Mouse (Mus musculus) granulocyte monocyte progenitor cell, adult 5-6 weeks (primary cell): ENCODE measurements around the gene Tep1. TPM values are rescaled to one million over a fixed set of nuclear protein-coding genes. Genes with fewer than 3 reads are reported as not detected.

Experiments used
- ATAC-seq: replicated peaks from 2 replicates; pipeline ENCODE4 v1.8.0; 2016; ENCODE audit warnings: mild to moderate bottlenecking, moderate TSS enrichment, inconsistent platforms; ENCODE audit not compliant: poor library complexity, severe bottlenecking
- total RNA-seq, 2 experiments: library from RNA; stranded (forward) in 1 of 2; stranded (reverse) in 1 of 2; fragments of 200-712, 200-1000 nt in 1 of 2; fragments of >200 nt in 1 of 2; fragmentation: Nextera tagmentation in 1 of 2; gene quantifications; 2 replicates each; pipeline ENCODE4 v1.2.3; 2014 to 2017

Tep1 gene
- 41.8 and 54.2 TPM in 2 replicates for total RNA-seq (2014; fragmentation: Nextera tagmentation)
- total RNA-seq (2017), result 17.4 and 21.1 TPM in 2 replicates

GRCm38 (mm10) chr14:50869889-50870804, at the start of gene Tep1:
Gene Tep1 (minus strand): TSS chr14:50870560.
- ATAC-seq, result peak; percentile 94

GRCm38 (mm10) chr14:50911356-50911755, 41.0 kb upstream of the Tep1 start:
- no peak for ATAC-seq

DNA sequence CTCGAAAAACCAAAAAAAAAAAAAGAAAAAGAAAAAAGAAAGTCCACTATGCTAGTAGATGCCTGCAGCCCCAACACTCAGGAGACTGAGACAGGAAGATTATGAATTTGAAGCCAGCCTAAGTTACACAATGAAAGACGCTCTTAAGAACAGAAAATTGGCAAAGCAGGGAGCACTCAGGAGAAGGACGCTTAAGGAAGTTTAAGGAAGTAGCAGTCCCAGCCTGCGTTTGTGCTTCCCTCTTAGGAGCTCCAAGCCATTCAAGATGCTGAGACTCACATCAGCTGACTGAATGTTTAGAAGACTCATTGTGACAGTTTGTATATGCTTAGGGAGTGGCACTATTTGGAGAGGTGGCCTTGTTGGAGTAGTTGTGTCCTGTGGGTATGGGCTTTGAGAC, 37.8 kb upstream of the Tep1 start:
- peak; percentile 28 for ATAC-seq

- ATAC-seq, result peak; percentile 72
Measured at GRCm38 (mm10) chr14:50905327-50905726, 35.0 kb upstream of the Tep1 start.

DNA sequence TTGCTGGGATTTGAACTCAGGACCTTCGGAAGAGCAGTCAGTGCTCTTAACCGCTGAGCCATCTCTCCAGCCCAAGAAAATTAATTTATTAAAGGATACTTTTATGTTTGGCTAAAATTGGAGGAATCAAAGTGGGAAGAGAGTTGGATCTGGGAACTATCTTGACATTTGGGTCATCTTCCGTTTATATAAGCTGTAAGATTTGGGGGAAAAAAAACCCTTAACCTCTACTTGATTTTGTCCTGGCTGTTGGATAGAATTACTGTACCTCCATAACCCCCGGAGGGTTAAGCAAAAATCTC, 34.4 kb upstream of the Tep1 start:
- no peak for ATAC-seq

GRCm38 (mm10) chr14:50903973-50904827, 33.8 kb upstream of the Tep1 start:
- peak; percentile 94 for ATAC-seq

DNA sequence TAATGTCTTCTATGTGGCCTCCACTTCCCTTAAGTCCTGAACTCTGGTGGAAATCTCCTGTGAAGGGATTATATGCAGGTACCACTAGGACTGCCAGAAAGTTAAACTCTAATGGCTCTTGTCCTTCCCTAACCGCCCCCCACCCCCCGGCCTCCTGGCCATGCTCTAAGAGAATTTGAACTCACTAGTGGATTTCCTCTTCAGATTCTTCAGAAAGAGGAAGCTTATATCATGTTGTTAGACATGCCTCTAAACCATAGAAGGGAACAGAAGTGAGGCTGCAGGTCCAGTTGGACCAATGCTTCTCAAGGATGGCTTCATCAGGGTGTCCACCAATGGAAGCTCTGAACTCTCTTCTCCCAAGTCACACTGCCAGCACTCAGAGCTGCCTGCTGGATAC, 27.6 kb upstream of the Tep1 start:
- ATAC-seq, result peak; percentile 54

- peak; percentile 32; the same call in 1 of the 2 replicates for ATAC-seq
Measured at GRCm38 (mm10) chr14:50897374-50897765, 27.0 kb upstream of the Tep1 start, which contains the start of gene Klhl33. Gene Klhl33 (minus strand): TSS chr14:50897507.

DNA sequence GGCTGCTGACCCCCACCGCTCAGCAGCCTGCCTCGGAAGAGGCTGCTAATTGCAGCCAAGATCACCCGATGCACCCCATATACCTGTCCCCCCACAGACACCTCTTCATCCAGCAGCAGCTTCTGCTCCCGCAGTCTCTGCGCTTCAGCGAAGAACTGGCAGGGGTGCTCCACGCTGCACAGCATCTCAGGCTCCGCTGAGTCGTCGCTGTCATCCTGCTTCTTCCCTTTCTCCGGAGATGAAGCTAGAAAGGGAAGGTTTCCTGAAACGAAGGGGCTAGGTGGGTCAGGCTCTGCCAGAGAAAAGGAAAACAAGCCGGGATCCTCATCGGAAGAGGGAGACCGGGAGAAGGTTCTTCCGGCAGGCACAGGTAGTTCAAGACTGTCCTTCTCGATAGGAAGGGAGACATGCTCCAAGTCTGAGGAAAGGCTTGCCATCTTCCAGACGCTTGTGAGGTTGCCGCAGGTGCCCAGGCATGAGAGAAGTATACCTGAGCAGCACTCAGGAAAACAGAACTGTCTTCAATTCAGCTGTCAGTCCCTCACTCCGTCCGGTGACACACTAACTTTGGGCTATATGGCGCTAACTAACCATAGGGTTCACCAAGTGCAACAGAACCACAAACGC, 26.5 kb upstream of the Tep1 start:
- ATAC-seq, result no peak

- ATAC-seq, result peak; percentile 57
Measured at GRCm38 (mm10) chr14:50895985-50896746, 25.8 kb upstream of the Tep1 start.

GRCm38 (mm10) chr14:50895407-50895806, 25.0 kb upstream of the Tep1 start:
- ATAC-seq, result no peak

- peak; percentile 61 for ATAC-seq
Measured at GRCm38 (mm10) chr14:50892541-50893459, 22.4 kb upstream of the Tep1 start.

GRCm38 (mm10) chr14:50892091-50892490, 21.7 kb upstream of the Tep1 start:
- ATAC-seq, result peak; percentile 29

DNA sequence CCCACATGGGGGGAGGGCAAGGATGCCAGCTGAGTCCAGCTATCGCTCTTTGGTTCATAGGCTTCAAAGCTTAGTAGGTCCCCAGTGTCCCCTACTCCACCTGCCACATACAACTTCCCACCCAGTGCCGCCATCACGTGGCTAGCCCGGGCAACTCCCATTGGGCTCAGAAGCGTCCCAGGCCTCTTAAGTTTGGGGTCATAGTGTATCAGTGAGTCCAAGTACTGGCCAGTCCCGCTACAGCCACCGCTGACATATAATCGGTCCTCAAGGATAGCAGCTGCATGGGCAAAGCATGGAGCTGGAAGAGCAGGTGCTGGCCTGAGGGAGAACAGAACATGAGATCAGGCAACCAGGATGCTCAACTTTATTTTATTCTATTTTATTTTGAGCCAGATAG, 21.3 kb upstream of the Tep1 start:
- ATAC-seq, result no peak

DNA sequence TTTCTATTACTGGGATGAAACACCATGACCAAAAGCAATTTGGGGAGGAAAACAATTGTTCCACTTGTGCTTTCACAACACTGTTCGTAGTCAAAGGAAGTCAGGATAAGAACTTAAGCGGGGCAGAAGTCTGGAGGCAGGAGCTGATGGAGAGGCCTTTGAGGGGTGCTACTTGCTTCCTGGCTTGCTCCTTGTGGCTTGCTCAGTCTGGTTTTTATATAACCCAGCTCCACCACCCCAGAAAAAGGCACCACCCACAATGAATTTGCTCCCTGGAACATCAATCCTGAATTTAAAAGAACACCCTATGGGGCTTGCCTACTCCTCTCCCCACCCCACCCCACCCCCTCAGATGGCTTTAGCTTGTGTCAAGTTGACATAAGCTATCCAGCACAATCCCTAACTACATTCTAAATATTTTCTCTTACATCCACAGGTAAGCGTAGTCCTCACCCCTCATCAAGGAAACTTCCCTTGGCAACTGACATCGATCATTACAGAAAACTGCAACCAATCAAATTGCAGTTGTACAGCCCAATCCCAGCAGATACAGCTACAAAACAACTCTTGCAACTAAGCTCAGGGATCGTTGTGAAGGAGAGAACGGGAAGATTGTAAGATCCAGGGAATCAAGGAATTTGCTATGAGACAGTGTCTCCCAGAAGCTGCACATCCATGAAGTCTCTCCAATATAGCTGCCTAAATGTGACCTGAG, 6.0 kb upstream of the Tep1 start:
- ATAC-seq, result no peak

DNA sequence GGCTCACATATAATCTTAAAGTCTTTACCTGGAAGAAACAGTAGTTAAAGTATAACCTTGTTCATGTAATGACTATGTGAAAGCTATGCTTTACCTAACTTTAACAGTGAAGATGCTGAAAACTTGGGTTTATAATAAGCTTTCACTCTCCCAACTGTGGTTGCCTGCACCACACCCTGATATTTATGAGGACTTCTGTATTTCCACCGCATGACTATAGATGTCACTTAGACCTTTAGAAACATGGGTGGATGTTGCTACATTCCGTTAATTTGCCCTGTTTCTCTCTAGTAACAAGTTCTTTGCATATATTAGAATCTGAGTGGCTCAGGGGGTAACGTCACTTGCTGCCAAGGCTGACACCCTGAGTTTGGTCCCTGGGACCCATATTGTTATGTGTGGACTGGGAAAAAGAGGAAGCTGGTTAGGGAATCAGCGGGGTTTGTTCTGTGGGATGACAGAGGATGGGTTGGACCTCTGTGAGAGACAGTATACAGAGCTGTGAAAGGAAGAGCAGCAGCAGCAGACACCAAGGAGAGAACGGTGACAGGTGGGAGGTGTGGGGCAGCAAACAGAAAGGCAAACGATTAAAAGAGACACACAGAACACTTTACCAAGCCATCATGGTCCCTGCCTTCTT, 5.4 kb upstream of the Tep1 start:
- peak; percentile 52 for ATAC-seq

DNA sequence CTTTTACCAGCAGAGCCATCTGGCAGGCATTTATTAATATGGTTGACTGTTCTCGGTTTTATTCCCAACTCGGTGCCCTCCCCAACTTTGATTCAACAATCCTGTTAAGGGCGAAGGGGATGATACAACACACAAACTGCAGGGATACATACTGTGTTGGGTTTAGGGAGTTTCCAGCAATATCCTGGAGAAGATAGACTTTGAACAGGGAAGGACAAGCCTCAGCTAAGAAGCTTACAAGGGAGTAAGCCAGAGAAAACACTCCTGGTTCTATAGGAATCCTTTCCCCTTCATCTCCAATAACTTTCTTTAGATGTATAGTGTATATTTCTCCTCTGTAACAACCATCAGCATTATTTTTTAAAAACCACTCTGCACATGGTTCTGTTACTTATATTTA, 4.8 kb upstream of the Tep1 start:
- no peak for ATAC-seq

GRCm38 (mm10) chr14:50871284-50871683, 924 bp upstream of the Tep1 start:
- no peak for ATAC-seq
